Mouse (Mus musculus): ENCODE data around the gene Tubgcp5. TPM values are rescaled to one million over a fixed set of nuclear protein-coding genes. Genes with fewer than 3 reads are reported as not detected.
"Not testable (repeated sequence)": the region's sequence is repeated elsewhere in the genome, so short reads cannot be mapped to it uniquely, and the experiment has no call there.

The Tubgcp5 gene
- total RNA-seq (2021), result 19.1 and 30.5 TPM in 2 replicates
- long read RNA-seq, full-length matches to known transcripts, result 15 of 29 reads
- long read RNA-seq, partial matches to known transcripts, result 8 of 29 reads
- long read RNA-seq, other reads (novel, unspliced or antisense), result 6 of 29 reads

- DNase-seq, result peak; percentile 97
Observed at GRCm38 (mm10) chr7:55793952-55794603, at the start of gene Tubgcp5. TSS of gene Tubgcp5 (plus strand) at chr7:55794154.

- no peak for DNase-seq
Observed at GRCm38 (mm10) chr7:55744566-55745220, 49.3 kb upstream of the Tubgcp5 start.

GRCm38 (mm10) chr7:55750841-55751240 is 43.1 kb upstream of the Tubgcp5 start:
- no peak for DNase-seq

GRCm38 (mm10) chr7:55759346-55759745 is 34.6 kb upstream of the Tubgcp5 start:
- DNase-seq, result no peak

- no peak for DNase-seq
Observed at GRCm38 (mm10) chr7:55767926-55768325, 26.0 kb upstream of the Tubgcp5 start, which contains the start of gene Siglech. TSS of gene Siglech (plus strand) at chr7:55768178.

DNA sequence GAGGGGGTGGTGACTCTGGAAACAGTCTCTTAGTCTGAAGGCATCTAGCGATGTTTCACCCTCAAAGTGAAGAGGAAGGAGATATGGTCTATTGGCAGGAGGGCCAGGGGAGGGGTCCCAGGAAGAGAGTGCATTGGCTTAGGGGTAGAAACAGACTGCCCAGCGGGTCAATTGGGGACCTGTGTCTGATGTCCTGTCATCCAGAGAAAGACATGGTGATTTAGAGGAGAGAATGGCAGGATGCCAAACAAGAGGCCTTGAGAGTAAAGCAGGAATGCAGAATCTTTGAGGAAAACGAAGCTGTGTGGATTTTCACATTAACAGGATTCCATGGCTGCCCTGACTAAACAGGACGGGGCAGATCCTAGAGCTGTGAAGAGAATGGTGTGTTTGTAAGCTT is 13.9 kb upstream of the Tubgcp5 start:
- DNase-seq, result no peak

DNA sequence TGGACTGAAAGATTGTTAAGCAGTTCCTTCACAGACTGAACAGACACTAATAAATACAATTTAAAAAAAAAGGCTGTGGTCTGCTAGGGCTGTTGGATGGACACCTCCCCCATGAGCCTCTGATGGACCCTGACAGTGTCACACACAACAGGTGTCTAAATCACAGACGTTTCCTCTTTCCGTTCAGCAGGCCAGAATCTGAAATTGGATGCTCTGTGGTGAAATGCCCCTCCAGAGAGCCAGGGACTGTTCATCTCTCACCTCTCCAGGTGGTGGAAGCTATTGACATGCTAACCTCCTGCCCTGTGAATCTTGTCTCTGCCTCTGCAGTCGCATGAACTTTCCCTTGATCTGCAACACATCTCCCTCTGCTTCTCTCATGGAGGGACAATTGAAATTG is 11.5 kb upstream of the Tubgcp5 start:
- DNase-seq, result no peak

GRCm38 (mm10) chr7:55784580-55784979 is 9.4 kb upstream of the Tubgcp5 start:
- no peak for DNase-seq

DNA sequence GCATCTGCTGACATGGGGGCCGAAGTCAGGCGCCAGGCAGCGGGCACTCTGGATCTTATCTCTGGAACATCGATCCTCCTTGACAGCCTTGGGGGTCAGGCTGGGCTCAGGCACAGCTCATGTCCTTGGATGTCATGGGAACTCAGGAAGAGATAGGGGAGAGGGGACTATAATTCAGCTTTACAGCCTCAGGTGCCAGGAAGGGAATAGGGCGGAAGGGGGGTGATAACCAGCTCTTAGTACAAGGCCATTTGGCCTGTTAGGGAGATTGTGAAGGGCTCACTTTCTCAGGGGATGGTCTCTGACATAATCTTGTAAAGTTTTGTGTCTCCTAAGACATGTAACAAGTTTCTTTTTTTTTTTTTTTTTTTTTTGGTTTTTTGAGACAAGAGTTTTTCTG is 3.4 kb upstream of the Tubgcp5 start:
- not testable (repeated sequence) for DNase-seq

DNA sequence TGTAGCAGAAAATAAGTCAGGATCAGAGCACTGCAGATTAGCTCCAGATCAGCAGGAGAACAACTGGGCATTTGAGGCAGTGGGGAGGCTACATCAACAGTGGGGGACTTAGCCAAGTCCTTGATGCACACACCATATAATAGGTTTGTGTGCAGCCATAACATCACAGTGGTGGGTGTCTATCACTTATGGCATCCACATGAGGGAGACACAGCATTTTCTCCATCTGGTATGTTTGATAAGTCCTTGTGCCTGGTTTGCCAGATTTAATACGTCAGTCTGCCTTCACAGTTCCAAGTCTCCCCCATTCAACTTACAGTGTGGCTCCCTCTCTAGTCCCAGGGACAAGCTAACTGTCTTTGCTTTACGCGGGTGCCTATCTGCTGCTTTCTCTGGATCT is 1.7 kb upstream of the Tubgcp5 start:
- DNase-seq, result no peak

GRCm38 (mm10) chr7:55793236-55793951 is 560 bp upstream of the Tubgcp5 start:
- DNase-seq, result no peak

DNA sequence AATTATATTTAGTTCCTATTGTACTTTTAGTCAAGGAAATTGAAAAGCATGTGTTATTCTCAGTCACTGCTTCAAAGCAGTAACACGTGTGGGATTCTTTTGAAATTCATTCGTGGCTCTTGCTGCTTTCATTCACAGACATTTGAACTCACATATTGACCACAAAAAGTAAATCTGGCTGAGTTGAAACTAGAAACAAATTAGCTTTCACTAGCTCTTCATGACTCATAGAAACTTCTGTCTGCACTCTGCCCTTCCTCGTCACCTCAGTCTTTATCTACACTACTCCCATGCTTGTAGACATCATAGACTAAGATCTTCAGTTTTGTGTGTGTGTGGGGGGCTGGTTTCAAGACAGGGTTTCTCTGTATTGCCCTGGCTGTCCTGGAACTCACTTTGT is 6.0 kb downstream of the Tubgcp5 start:
- no peak for DNase-seq

DNA sequence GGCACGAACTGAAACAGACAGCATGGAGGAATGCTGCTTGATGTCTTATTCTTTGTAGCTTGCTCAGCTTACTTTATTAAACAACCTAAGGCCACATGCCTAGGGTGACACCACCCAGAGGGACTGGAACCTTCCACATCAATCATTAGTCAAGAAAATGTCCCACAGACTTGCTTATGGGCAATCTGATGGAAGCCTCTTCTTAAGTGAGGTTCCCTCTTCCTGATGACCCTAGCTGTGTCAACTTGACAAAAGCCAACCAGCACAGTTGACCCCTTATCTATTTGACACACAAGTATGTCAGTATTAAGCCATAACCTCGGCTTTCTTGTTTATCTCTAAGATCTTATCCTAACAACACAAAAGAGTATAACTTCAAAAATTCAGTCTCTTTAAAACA is 16.0 kb downstream of the Tubgcp5 start:
- no peak for DNase-seq

DNA sequence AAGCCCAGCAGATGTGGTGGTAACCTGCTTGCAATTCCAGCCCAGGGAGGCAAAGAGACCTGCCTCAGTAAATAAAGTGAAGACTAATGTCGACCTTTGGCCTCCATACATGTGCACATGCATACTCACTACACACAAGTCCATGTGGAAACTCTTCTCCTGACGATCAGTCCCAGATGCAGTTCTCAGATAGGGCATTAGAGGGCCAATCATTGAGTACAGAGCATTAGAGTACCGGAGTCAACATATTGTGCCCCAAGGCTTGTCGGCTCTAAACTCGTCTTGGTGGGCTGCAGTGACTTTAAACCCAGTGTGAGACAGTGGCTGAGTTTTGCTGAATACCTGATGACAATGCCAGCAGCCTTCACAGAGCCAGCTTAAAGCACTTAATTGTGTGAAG is 30.5 kb downstream of the Tubgcp5 start:
- DNase-seq, result no peak

- no peak for DNase-seq
Observed at GRCm38 (mm10) chr7:55827551-55827950, 33.6 kb downstream of the Tubgcp5 start.

GRCm38 (mm10) chr7:55836877-55837276 is 42.9 kb downstream of the Tubgcp5 start:
- no peak for DNase-seq

GRCm38 (mm10) chr7:55841445-55841844 is 47.5 kb downstream of the Tubgcp5 start, which contains the start of gene Cyfip1:
TSS of gene Cyfip1 (plus strand) at chr7:55841745.
- no peak for DNase-seq

DNA sequence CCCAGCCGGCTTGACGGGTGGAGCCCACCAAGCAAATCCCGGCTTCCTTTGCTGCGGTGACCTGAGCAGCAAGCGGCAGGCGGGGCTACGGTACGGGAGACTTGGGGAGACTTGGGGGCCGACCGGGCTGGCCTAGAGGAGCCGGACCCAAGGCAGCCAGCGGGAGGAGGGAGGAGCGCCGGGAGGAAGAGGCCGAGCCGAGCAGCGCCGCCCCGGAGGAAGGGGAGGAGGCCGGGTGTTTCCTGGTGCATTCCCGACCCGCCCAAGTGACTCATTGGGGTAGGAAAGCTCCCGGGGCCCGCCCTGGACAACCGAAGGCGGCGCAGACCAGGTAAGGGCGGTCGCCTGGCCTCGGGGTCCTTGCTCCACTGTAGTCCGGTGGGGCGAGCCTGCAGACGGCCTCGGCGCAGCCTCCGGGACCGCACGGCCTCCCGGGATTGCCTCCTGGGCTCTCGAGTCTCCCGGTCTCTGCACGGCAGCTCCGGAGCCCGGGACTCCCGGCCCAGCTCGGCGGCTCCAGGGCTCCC is 48.1 kb downstream of the Tubgcp5 start:
- peak; percentile 93 for DNase-seq

DNA sequence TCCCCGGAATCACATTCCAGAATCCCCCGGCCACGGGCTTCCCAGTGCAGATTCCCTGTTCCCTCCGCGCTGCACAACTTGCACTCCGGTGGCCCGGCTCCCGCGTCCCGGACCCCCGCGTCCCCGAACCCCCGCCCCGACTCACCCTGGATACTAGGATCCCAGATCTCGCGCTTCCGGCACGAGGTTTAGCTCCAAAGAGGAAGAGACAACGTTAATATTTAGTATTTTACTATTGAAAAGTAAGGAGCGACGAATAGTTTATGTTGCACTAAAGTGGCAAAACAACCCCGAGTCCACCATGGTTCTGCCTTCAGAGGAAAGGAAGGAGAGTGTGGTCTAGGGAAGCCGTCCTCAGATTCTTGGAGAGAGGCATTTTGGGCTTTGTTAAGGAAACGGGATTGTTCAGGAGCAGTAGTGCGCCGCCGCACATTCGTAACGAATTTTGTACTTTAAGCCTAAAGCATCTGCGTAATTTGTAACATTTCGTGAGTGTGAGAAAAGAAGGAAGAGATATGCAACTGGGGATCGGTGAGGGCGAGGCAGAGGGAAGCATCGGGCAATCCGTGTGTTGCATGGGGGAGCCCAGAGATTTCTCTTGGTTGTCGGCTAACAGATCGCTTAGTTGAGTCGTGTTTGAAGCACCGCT is 48.7 kb downstream of the Tubgcp5 start:
- peak; percentile 6 for DNase-seq

DNA sequence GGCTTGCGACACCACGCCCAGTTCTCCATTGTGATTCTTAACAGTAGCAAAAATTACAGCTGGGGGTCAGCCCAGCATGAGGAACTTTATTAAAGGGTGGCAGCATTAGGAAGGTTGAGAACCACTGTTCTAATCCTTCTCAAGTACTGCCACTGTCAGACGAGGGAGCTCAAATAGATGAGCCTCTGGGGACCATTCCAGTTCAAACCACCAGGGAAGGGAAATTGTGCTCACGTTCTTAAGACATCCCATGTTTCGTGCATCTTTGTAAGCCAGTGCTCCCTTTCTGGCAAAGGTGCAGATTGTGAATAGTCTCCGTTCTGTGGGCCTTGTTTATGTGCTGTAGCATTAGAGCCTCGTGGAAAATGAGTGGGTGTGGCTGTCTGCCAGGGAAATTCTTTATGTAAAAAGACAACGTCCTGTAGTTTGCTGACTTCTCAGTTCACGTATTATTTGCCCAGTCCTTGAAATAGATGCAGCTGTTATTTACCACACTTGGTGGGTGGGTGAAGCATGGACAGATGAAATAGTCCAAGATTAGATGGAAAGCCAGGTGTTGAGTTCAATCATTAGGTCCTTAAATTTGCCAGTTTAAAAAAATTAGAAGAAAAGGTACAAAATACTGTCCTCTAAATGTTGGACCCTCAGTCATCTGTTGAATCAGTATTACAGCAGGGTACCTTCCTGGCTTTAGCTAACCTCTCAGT is 52.8 kb downstream of the Tubgcp5 start:
- DNase-seq, result no peak

GRCm38 (mm10) chr7:55849948-55850571 is 56.1 kb downstream of the Tubgcp5 start:
- DNase-seq, result no peak

All from adrenal gland, postnatal 25 days (tissue).